Mouse (Mus musculus): ENCODE measurements at regions not wholly inside any gene's neighbourhood (a gene's known extent, or its start where the extent isn't known, plus 50 kb on each side); places are given as distances from the start of the nearest gene placed in this dataset.

GRCm38 (mm10) chr4:106007334-106008190, 217.9 kb downstream of the Gm12728 start:
- no peak for TF ChIP-seq EP300 (IDR thresholded peaks at IDR 0.05; ENCODE audit: low read depth)
- TF ChIP-seq CTCF (IDR thresholded peaks at IDR 0.05; ENCODE audit: low read depth) = no peak

All from liver, embryonic 14.5 days (tissue).